Mouse (Mus musculus) megakaryocyte, embryonic 14.5 days (primary cell): ENCODE measurements around the gene Hoxc6.

ENCODE experiments used
- FLI1 ChIP-seq: IDR thresholded peaks from 2 replicates; pipeline ENCODE4 v1.6.1; 2012; ENCODE audit warnings: low read length, inconsistent platforms, mixed read lengths
- GATA1 ChIP-seq: IDR thresholded peaks from 3 replicates; pipeline ENCODE4 v1.6.1; 2012; ENCODE audit warnings: mixed read lengths, low read length, inconsistent platforms, borderline replicate concordance

DNA sequence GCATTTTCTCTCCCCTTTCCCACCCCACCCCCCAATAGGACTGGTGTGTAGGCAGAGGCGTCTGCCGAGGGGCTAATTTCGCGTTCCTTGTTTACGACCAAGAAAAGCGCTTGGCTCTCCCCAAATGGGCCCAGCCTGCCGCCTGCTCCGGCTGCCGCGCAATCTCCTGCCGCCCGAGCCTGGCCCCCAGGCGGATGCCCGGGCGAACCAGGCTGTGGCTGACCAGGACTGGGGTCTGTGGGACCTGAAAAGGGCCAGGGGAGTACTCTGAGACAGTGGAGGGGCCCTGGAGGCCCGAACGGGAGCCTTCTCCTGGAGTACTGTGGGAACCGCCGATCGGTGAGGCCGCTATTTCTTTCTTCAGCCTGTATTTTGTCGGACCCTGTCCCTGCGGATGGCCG lies 2.4 kb downstream of the Hoxc6 start:
- TF ChIP-seq GATA1 (no peak), FLI1 (no peak)
